Mouse (Mus musculus): ENCODE results near the gene Mmp11. TPM values are rescaled to one million over a fixed set of nuclear protein-coding genes. Genes with fewer than 3 reads are reported as not detected.
A peak's percentile ranks its signal among the peaks of the same experiment; 100 is the strongest.
"Not testable (repeated sequence)": the region's sequence is repeated elsewhere in the genome, so short reads cannot be mapped to it uniquely, and the experiment has no call there.

Gene Mmp11
- polyA plus RNA-seq, 1 experiment = 27.9 TPM

DNA sequence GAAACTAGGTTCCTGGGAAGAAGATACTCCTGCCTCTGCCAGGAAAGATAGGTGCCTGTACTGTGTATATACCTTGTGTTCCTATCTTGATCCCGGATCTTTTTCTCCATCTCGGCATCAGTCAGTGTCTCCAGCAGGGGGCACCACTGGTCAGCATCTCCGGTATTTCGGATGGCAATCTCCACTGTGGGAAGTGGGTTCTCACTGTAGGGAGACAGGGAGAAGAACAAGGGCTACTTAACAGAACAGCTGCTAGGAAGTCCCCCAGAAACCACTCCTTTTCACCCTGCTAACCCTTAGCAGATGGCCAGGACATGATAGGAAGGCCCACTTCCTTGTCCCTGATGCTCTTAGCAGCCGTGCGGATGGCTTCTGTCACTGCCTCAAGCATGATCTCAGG lies 38.9 kb downstream of the Mmp11 start:
- peak; percentile 80 for TF ChIP-seq CTCF (IDR thresholded peaks at IDR 0.05; ENCODE audit: low read depth, low read length)
- no peak for TF ChIP-seq EP300 (IDR thresholded peaks at IDR 0.05; ENCODE audit: insufficient read depth, low read depth, low read length)
- no peak for TF ChIP-seq POLR2A (IDR thresholded peaks at IDR 0.05; ENCODE audit: insufficient read depth, low read length)
- H3K9me3 ChIP-seq (replicated peaks; ENCODE audit: control insufficient read depth, insufficient read depth, low read length, poor library complexity, severe bottlenecking) = no peaks in the 10 kb centered on the region
- no peak overlapping the region for H3K27ac ChIP-seq (ENCODE audit: insufficient read depth, low read length)
- H3K4me3 ChIP-seq (ENCODE audit: low read depth, low read length) = no peak overlapping the region
- no peaks in the 10 kb centered on the region for H3K27me3 ChIP-seq (ENCODE audit: control insufficient read depth, insufficient read depth, low read length, poor library complexity, severe bottlenecking)
- no peaks in the 10 kb centered on the region for H3K4me1 ChIP-seq (ENCODE audit: control insufficient read depth, insufficient read depth, low read length)
- H3K36me3 ChIP-seq (ENCODE audit: control insufficient read depth, insufficient read depth, low read length, poor library complexity, severe bottlenecking) = peaks cover 14% of the 10 kb centered on the region; the same call in 1 of the 2 replicates
- H3K9ac ChIP-seq (ENCODE audit: low read depth, poor library complexity, severe bottlenecking) = no peak overlapping the region

- Histone ChIP-seq H3K9me3 (replicated peaks; ENCODE audit: control insufficient read depth, insufficient read depth, low read length, poor library complexity, severe bottlenecking) (no peaks in the 10 kb centered on the region), H3K4me3 (ENCODE audit: low read depth, low read length) (no peak overlapping the region), H3K27me3 (ENCODE audit: control insufficient read depth, insufficient read depth, low read length, poor library complexity, severe bottlenecking) (no peaks in the 10 kb centered on the region), H3K36me3 (ENCODE audit: control insufficient read depth, insufficient read depth, low read length, poor library complexity, severe bottlenecking) (peaks cover 13% of the 10 kb centered on the region; the same call in 1 of the 2 replicates), H3K4me1 (ENCODE audit: control insufficient read depth, insufficient read depth, low read length) (no peaks in the 10 kb centered on the region), H3K9ac (ENCODE audit: low read depth, poor library complexity, severe bottlenecking) (no peak overlapping the region), H3K27ac (ENCODE audit: insufficient read depth, low read length) (no peak overlapping the region)
- TF ChIP-seq EP300 (IDR thresholded peaks at IDR 0.05; ENCODE audit: insufficient read depth, low read depth, low read length) (no peak), POLR2A (IDR thresholded peaks at IDR 0.05; ENCODE audit: insufficient read depth, low read length) (no peak), CTCF (IDR thresholded peaks at IDR 0.05; ENCODE audit: low read depth, low read length) (no peak)
Observed at GRCm38 (mm10) chr10:75896208-75896607, 40.1 kb downstream of the Mmp11 start.

DNA sequence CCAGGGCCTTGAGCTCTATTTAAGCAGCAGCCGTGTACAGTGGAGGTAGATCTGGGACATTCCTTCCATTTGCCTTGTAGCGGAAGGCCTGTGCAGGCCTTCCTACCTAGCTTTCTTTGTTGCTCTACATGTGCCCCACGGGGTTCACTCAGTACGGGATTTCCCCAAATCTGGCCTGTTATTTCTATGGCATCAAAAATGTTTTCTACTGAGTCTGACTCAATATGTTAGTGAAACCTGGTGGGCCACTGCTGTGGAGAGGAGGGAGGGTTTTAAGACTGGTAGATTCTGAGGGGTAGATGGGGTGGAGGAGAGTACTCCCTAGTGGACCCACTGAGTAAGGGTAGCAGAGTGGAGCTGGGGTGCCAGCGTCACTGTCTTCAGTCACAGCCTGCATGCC lies 40.6 kb downstream of the Mmp11 start:
- peaks cover 13% of the 10 kb centered on the region; the same call in 1 of the 2 replicates for H3K36me3 ChIP-seq (ENCODE audit: control insufficient read depth, insufficient read depth, low read length, poor library complexity, severe bottlenecking)
- no peak overlapping the region for H3K27ac ChIP-seq (ENCODE audit: insufficient read depth, low read length)

DNA sequence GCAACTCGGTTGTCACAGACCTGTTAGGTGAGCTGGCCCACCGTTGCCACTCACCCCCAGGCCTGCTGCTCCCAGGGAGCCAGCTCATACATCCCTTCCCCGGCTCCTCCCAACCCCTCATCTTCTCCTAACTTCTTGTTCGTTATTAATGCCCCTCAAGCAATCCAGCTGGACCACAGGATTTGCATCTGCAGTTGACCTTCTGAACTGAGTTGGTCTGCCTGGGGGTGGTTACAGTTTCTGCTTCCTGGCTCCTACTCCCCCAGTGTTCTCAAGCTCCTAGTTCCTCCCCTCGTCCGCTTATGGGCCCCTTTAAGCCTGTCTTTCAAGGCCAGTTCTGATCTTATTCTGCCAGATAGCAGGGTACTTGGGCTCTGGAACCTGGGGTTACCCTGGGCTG lies 41.7 kb downstream of the Mmp11 start:
- Histone ChIP-seq H3K27ac (ENCODE audit: insufficient read depth, low read length) (no peak overlapping the region), H3K9me3 (replicated peaks; ENCODE audit: control insufficient read depth, insufficient read depth, low read length, poor library complexity, severe bottlenecking) (no peaks in the 10 kb centered on the region), H3K4me3 (ENCODE audit: low read depth, low read length) (no peak overlapping the region), H3K9ac (ENCODE audit: low read depth, poor library complexity, severe bottlenecking) (no peak overlapping the region), H3K4me1 (ENCODE audit: control insufficient read depth, insufficient read depth, low read length) (no peaks in the 10 kb centered on the region), H3K36me3 (ENCODE audit: control insufficient read depth, insufficient read depth, low read length, poor library complexity, severe bottlenecking) (peaks cover 11% of the 10 kb centered on the region; the same call in 1 of the 2 replicates), H3K27me3 (ENCODE audit: control insufficient read depth, insufficient read depth, low read length, poor library complexity, severe bottlenecking) (no peaks in the 10 kb centered on the region)
- TF ChIP-seq CTCF (IDR thresholded peaks at IDR 0.05; ENCODE audit: low read depth, low read length) = no peak
- no peak for TF ChIP-seq EP300 (IDR thresholded peaks at IDR 0.05; ENCODE audit: insufficient read depth, low read depth, low read length)
- no peak for TF ChIP-seq POLR2A (IDR thresholded peaks at IDR 0.05; ENCODE audit: insufficient read depth, low read length)

More for the DNA sequence above, 40.6 kb downstream of the Mmp11 start:
- Histone ChIP-seq H3K9me3 (replicated peaks; ENCODE audit: control insufficient read depth, insufficient read depth, low read length, poor library complexity, severe bottlenecking) (no peaks in the 10 kb centered on the region), H3K27me3 (ENCODE audit: control insufficient read depth, insufficient read depth, low read length, poor library complexity, severe bottlenecking) (no peaks in the 10 kb centered on the region), H3K4me1 (ENCODE audit: control insufficient read depth, insufficient read depth, low read length) (no peaks in the 10 kb centered on the region), H3K9ac (ENCODE audit: low read depth, poor library complexity, severe bottlenecking) (no peak overlapping the region), H3K4me3 (ENCODE audit: low read depth, low read length) (no peak overlapping the region)
- TF ChIP-seq EP300 (IDR thresholded peaks at IDR 0.05; ENCODE audit: insufficient read depth, low read depth, low read length) (no peak), POLR2A (IDR thresholded peaks at IDR 0.05; ENCODE audit: insufficient read depth, low read length) (no peak), CTCF (IDR thresholded peaks at IDR 0.05; ENCODE audit: low read depth, low read length) (no peak)

GRCm38 (mm10) chr10:75893089-75893750 lies 43.1 kb downstream of the Mmp11 start, which contains the start of gene Derl3:
Derl3 (plus strand) TSS chr10:75893413.
- no peak for TF ChIP-seq EP300 (IDR thresholded peaks at IDR 0.05; ENCODE audit: insufficient read depth, low read depth, low read length)
- TF ChIP-seq POLR2A (IDR thresholded peaks at IDR 0.05; ENCODE audit: insufficient read depth, low read length) = no peak
- TF ChIP-seq CTCF (IDR thresholded peaks at IDR 0.05; ENCODE audit: low read depth, low read length) = no peak
- no peaks in the 10 kb centered on the region for H3K9me3 ChIP-seq (replicated peaks; ENCODE audit: control insufficient read depth, insufficient read depth, low read length, poor library complexity, severe bottlenecking)
- H3K4me1 ChIP-seq (ENCODE audit: control insufficient read depth, insufficient read depth, low read length) = no peaks in the 10 kb centered on the region
- H3K36me3 ChIP-seq (ENCODE audit: control insufficient read depth, insufficient read depth, low read length, poor library complexity, severe bottlenecking) = peaks cover 9% of the 10 kb centered on the region; the same call in 1 of the 2 replicates
- H3K4me3 ChIP-seq (ENCODE audit: low read depth, low read length) = peak within 1 kb of the TSS; percentile 65
- H3K9ac ChIP-seq (ENCODE audit: low read depth, poor library complexity, severe bottlenecking) = peak within 1 kb of the TSS; percentile 22
- H3K27me3 ChIP-seq (ENCODE audit: control insufficient read depth, insufficient read depth, low read length, poor library complexity, severe bottlenecking) = no peaks in the 10 kb centered on the region
- no peak within 1 kb of the TSS for H3K27ac ChIP-seq (ENCODE audit: insufficient read depth, low read length)

DNA sequence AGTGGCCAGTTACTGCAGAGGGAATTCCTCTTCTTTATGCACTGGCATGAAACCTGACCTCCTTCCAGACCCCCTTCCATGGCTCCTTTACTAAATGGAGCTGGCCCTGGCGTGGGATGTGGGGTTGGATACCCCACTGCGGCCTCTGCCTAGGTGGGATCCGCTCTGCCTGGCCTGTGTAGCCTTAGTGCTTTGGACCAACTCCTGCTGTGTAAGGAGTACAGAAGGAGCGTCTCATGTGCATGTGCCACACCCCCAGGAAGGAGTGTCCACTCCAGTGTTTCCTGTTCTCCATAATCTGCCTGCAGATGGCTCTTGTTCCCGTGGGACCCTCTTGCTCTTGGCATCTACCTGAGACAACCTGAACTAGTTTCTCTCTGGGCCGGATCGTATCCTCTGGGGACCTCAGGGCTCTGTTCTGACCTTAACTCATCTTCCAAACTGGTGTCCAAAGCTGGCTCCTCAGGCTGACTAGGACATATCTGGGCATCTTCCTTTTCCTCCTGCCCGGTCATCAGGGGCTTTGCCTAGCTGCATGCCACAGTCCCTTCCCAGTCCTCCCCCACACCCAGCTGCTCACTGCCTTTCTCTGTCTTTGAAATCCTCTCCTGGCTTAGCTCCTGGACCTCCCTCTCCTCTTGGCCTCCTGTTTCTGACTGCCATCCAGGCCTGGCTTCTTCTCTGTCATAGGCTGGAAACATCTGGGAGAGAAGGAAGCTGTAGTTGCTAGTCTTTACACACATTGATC lies 46.7 kb downstream of the Mmp11 start:
- no peaks in the 10 kb centered on the region for H3K27me3 ChIP-seq (ENCODE audit: control insufficient read depth, insufficient read depth, low read length, poor library complexity, severe bottlenecking)
- no peak overlapping the region for H3K9ac ChIP-seq (ENCODE audit: low read depth, poor library complexity, severe bottlenecking)
- H3K4me1 ChIP-seq (ENCODE audit: control insufficient read depth, insufficient read depth, low read length) = no peaks in the 10 kb centered on the region
- H3K9me3 ChIP-seq (replicated peaks; ENCODE audit: control insufficient read depth, insufficient read depth, low read length, poor library complexity, severe bottlenecking) = no peaks in the 10 kb centered on the region
- H3K36me3 ChIP-seq (ENCODE audit: control insufficient read depth, insufficient read depth, low read length, poor library complexity, severe bottlenecking) = no peaks in the 10 kb centered on the region
- no peak overlapping the region for H3K4me3 ChIP-seq (ENCODE audit: low read depth, low read length)
- TF ChIP-seq POLR2A (IDR thresholded peaks at IDR 0.05; ENCODE audit: insufficient read depth, low read length) (no peak), EP300 (IDR thresholded peaks at IDR 0.05; ENCODE audit: insufficient read depth, low read depth, low read length) (no peak), CTCF (IDR thresholded peaks at IDR 0.05; ENCODE audit: low read depth, low read length) (no peak)
- no peak overlapping the region for H3K27ac ChIP-seq (ENCODE audit: insufficient read depth, low read length)

DNA sequence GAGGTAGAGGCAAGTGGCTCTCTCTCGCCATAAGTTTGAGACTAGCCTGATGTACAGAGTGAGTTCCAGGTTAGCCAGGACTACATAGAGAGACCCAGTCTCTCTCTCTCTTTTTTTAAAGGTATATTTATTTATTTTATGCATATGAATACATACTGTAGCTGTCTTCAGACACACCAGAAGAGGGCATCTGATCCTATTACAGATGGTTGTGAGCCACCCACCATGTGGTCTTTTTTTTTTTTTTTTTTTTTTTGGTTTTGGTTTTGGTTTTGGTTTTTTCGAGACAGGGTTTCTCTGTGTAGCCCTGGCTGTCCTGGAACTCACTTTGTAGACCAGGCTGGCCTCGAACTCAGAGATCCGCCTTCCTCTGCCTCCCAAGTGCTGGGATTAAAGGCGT lies 48.8 kb downstream of the Mmp11 start:
- not testable (repeated sequence) for H3K9ac ChIP-seq (ENCODE audit: low read depth, poor library complexity, severe bottlenecking); H3K4me1 ChIP-seq (ENCODE audit: control insufficient read depth, insufficient read depth, low read length); H3K27me3 ChIP-seq (ENCODE audit: control insufficient read depth, insufficient read depth, low read length, poor library complexity, severe bottlenecking); H3K4me3 ChIP-seq (ENCODE audit: low read depth, low read length); H3K36me3 ChIP-seq (ENCODE audit: control insufficient read depth, insufficient read depth, low read length, poor library complexity, severe bottlenecking); H3K27ac ChIP-seq (ENCODE audit: insufficient read depth, low read length); H3K9me3 ChIP-seq (replicated peaks; ENCODE audit: control insufficient read depth, insufficient read depth, low read length, poor library complexity, severe bottlenecking)
